Mouse (Mus musculus): ENCODE data around the gene Tbc1d14. TPM values are rescaled to one million over a fixed set of nuclear protein-coding genes. Genes with fewer than 3 reads are reported as not detected.

Gene Tbc1d14
- polyA plus RNA-seq, 1 experiment from 2014 or later = 36.6 TPM

- 63% methylated on average over 4 of the region's 4 CpGs for WGBS
Measured at GRCm38 (mm10) chr5:36444611-36445010, 148.5 kb downstream of the Tbc1d14 start.

DNA sequence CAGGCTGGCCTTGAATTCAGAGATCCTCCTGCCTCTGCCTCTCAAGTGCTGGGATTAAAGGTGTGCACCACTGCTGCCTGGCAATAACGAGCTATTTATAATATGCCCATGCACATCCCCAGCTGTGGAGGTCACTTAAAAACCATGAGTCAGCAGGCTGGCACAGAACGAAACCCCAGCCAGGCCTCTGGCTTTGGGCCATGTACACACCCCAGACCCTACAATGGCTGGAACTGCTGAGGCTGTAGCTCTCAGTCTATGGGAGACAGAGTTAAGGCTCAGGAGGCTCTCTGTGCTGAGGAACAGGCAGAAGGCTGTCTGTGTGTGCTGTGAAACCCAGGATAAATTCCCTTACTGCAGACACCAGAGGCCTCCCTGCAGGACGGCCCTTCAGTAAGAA, 152.3 kb downstream of the Tbc1d14 start:
- H3K36me3 ChIP-seq (ENCODE audit: control insufficient read depth, insufficient read depth, low read length) = no peaks in the 10 kb centered on the region
- ATAC-seq (replicated peaks; ENCODE audit: low FRiP score, low TSS enrichment, low read depth) (no peak), DNase-seq (ENCODE audit: low spot score) (no peak)
- H3K9ac ChIP-seq (ENCODE audit: low read length) = no peak overlapping the region
- H3K27ac ChIP-seq (ENCODE audit: low read depth) = no peak overlapping the region
- no peaks in the 10 kb centered on the region for H3K9me3 ChIP-seq (ENCODE audit: control insufficient read depth, low read length)
- H3K4me2 ChIP-seq (ENCODE audit: low read length) = no peak overlapping the region
- no peaks in the 10 kb centered on the region for H3K4me1 ChIP-seq (replicated peaks; ENCODE audit: control insufficient read depth, insufficient read depth, low read length)
- 60% methylated on average over 3 of the region's 3 CpGs for WGBS
- no peak overlapping the region for H3K4me3 ChIP-seq (ENCODE audit: low read depth, low read length)
- no peaks in the 10 kb centered on the region for H3K27me3 ChIP-seq (replicated peaks; ENCODE audit: control insufficient read depth, insufficient read depth, low read length)

More at GRCm38 (mm10) chr5:36444611-36445010, 148.5 kb downstream of the Tbc1d14 start:
- H3K4me2 ChIP-seq (ENCODE audit: low read length) = no peak overlapping the region
- H3K27ac ChIP-seq (ENCODE audit: low read depth) = no peak overlapping the region
- no peak overlapping the region for H3K9ac ChIP-seq (ENCODE audit: low read length)
- H3K9me3 ChIP-seq (ENCODE audit: control insufficient read depth, low read length) = no peaks in the 10 kb centered on the region
- H3K36me3 ChIP-seq (ENCODE audit: control insufficient read depth, insufficient read depth, low read length) = no peaks in the 10 kb centered on the region
- no peak overlapping the region for H3K4me3 ChIP-seq (ENCODE audit: low read depth, low read length)
- DNase-seq (ENCODE audit: low spot score) (no peak), ATAC-seq (replicated peaks; ENCODE audit: low FRiP score, low TSS enrichment, low read depth) (no peak)
- H3K4me1 ChIP-seq (replicated peaks; ENCODE audit: control insufficient read depth, insufficient read depth, low read length) = no peaks in the 10 kb centered on the region
- H3K27me3 ChIP-seq (replicated peaks; ENCODE audit: control insufficient read depth, insufficient read depth, low read length) = no peaks in the 10 kb centered on the region

Other genes with a start within 250 kb of the Tbc1d14 start
- 12.8 and 14.4 TPM in 2 replicates for gene Sorcs2, start 195.1 kb downstream of the Tbc1d14 start, polyA plus RNA-seq (2014; fragmentation: Nextera tagmentation; extraction: Ambion mirVana)
- 66.5 and 68.0 TPM in 2 replicates for gene Grpel1, start 128.3 kb downstream of the Tbc1d14 start, polyA plus RNA-seq (2014; fragmentation: Nextera tagmentation; extraction: Ambion mirVana)
- 2.8 and 3.5 TPM in 2 replicates for gene Tada2b, start 109.0 kb downstream of the Tbc1d14 start, polyA plus RNA-seq (2014; fragmentation: Nextera tagmentation; extraction: Ambion mirVana)
- gene Ccdc96, start 108.7 kb downstream of the Tbc1d14 start, polyA plus RNA-seq (2014; fragmentation: Nextera tagmentation; extraction: Ambion mirVana) = 0.20 and 0.27 TPM in 2 replicates
- 25.8 and 28.3 TPM in 2 replicates for gene D5Ertd579e, start 102.7 kb upstream of the Tbc1d14 start, polyA plus RNA-seq (2014; fragmentation: Nextera tagmentation; extraction: Ambion mirVana)
- gene Bloc1s4, start 155.4 kb upstream of the Tbc1d14 start, polyA plus RNA-seq (2014; fragmentation: Nextera tagmentation; extraction: Ambion mirVana) = 20.9 and 22.8 TPM in 2 replicates
- 454 and 481 TPM in 2 replicates for gene Mrfap1, start 203.5 kb upstream of the Tbc1d14 start, polyA plus RNA-seq (2014; fragmentation: Nextera tagmentation; extraction: Ambion mirVana)
- gene Man2b2, start 237.4 kb upstream of the Tbc1d14 start, polyA plus RNA-seq (2014; fragmentation: Nextera tagmentation; extraction: Ambion mirVana) = 14.6 and 15.5 TPM in 2 replicates